Mouse (Mus musculus): Measurements from ENCODE around the gene Olfr1306.

Gene Olfr1306

GRCm38 (mm10) chr2:111916171-111916570 is at the start of gene Olfr1306:
Gene Olfr1306 (minus strand): TSS chr2:111916271.
- DNase-seq (ENCODE audit: low spot score), result no peak

GRCm38 (mm10) chr2:111964844-111965243 is 48.8 kb upstream of the Olfr1306 start, which contains the start of gene Olfr1308:
Gene Olfr1308 (minus strand): TSS chr2:111964944.
- no peak for DNase-seq (ENCODE audit: low spot score)

- no peak for DNase-seq (ENCODE audit: low spot score)
These were observed 33.3 kb upstream of the Olfr1306 start, which contains the start of gene Olfr1307 for GRCm38 (mm10) chr2:111949340-111949739. Gene Olfr1307 (minus strand): TSS chr2:111949440.

GRCm38 (mm10) chr2:111877049-111877448 is 39.0 kb downstream of the Olfr1306 start, which contains the start of gene Olfr1305:
Gene Olfr1305 (minus strand): TSS chr2:111877149.
- no peak for DNase-seq (ENCODE audit: low spot score)
